Mouse (Mus musculus): ENCODE results near the gene Ccdc43.
"Not testable (repeated sequence)": the region's sequence is repeated elsewhere in the genome, so short reads cannot be mapped to it uniquely, and the experiment has no call there.

Ccdc43 gene

GRCm38 (mm10) chr11:102697338-102698017, at the start of gene Ccdc43:
TSS of gene Ccdc43 (minus strand) at chr11:102697782.
- in situ Hi-C loops (cut with MboI; ENCODE audit: low pct_unique_long_range_greater_than_20kb in 1 of 2, low sequenced_read_pairs in 2 of 2, unreplicated experiment in 1 of 2): no loop called here

- in situ Hi-C loops (cut with MboI; ENCODE audit: low pct_unique_long_range_greater_than_20kb in 1 of 2, low sequenced_read_pairs in 2 of 2, unreplicated experiment in 1 of 2): no loop called here
Observed at GRCm38 (mm10) chr11:102744746-102745145, 47.2 kb upstream of the Ccdc43 start.

- in situ Hi-C loops (cut with MboI; ENCODE audit: low pct_unique_long_range_greater_than_20kb in 1 of 2, low sequenced_read_pairs in 2 of 2, unreplicated experiment in 1 of 2): no loop called here
Observed at GRCm38 (mm10) chr11:102742843-102743242, 45.3 kb upstream of the Ccdc43 start.

GRCm38 (mm10) chr11:102742066-102742465, 44.5 kb upstream of the Ccdc43 start:
- in situ Hi-C loops (cut with MboI; ENCODE audit: low pct_unique_long_range_greater_than_20kb in 1 of 2, low sequenced_read_pairs in 2 of 2, unreplicated experiment in 1 of 2): no loop called here

GRCm38 (mm10) chr11:102741129-102741950, 43.8 kb upstream of the Ccdc43 start:
- in situ Hi-C loops (cut with MboI; ENCODE audit: low pct_unique_long_range_greater_than_20kb in 1 of 2, low sequenced_read_pairs in 2 of 2, unreplicated experiment in 1 of 2): no loop called here

- in situ Hi-C loops (cut with MboI; ENCODE audit: low pct_unique_long_range_greater_than_20kb in 1 of 2, low sequenced_read_pairs in 2 of 2, unreplicated experiment in 1 of 2): no loop called here
Observed at GRCm38 (mm10) chr11:102740634-102741033, 43.1 kb upstream of the Ccdc43 start.

GRCm38 (mm10) chr11:102739278-102739966, 41.8 kb upstream of the Ccdc43 start:
- in situ Hi-C loops (cut with MboI; ENCODE audit: low pct_unique_long_range_greater_than_20kb in 1 of 2, low sequenced_read_pairs in 2 of 2, unreplicated experiment in 1 of 2): no loop called here

- in situ Hi-C loops (cut with MboI; ENCODE audit: low pct_unique_long_range_greater_than_20kb in 1 of 2, low sequenced_read_pairs in 2 of 2, unreplicated experiment in 1 of 2): no loop called here
Observed at GRCm38 (mm10) chr11:102738046-102738445, 40.5 kb upstream of the Ccdc43 start.

GRCm38 (mm10) chr11:102734961-102735360, 37.4 kb upstream of the Ccdc43 start:
- in situ Hi-C loops (cut with MboI; ENCODE audit: low pct_unique_long_range_greater_than_20kb in 1 of 2, low sequenced_read_pairs in 2 of 2, unreplicated experiment in 1 of 2): no loop called here

GRCm38 (mm10) chr11:102733146-102733545, 35.6 kb upstream of the Ccdc43 start:
- in situ Hi-C loops (cut with MboI; ENCODE audit: low pct_unique_long_range_greater_than_20kb in 1 of 2, low sequenced_read_pairs in 2 of 2, unreplicated experiment in 1 of 2): no loop called here

GRCm38 (mm10) chr11:102731366-102731765, 33.8 kb upstream of the Ccdc43 start:
- in situ Hi-C loops (cut with MboI; ENCODE audit: low pct_unique_long_range_greater_than_20kb in 1 of 2, low sequenced_read_pairs in 2 of 2, unreplicated experiment in 1 of 2): no loop called here

- in situ Hi-C loops (cut with MboI; ENCODE audit: low pct_unique_long_range_greater_than_20kb in 1 of 2, low sequenced_read_pairs in 2 of 2, unreplicated experiment in 1 of 2): no loop called here
Observed at GRCm38 (mm10) chr11:102729835-102730234, 32.3 kb upstream of the Ccdc43 start.

GRCm38 (mm10) chr11:102728614-102729013, 31.0 kb upstream of the Ccdc43 start:
- in situ Hi-C loops (cut with MboI; ENCODE audit: low pct_unique_long_range_greater_than_20kb in 1 of 2, low sequenced_read_pairs in 2 of 2, unreplicated experiment in 1 of 2): no loop called here

- in situ Hi-C loops (cut with MboI; ENCODE audit: low pct_unique_long_range_greater_than_20kb in 1 of 2, low sequenced_read_pairs in 2 of 2, unreplicated experiment in 1 of 2): no loop called here
Observed at GRCm38 (mm10) chr11:102725574-102725973, 28.0 kb upstream of the Ccdc43 start.

- in situ Hi-C loops (cut with MboI; ENCODE audit: low pct_unique_long_range_greater_than_20kb in 1 of 2, low sequenced_read_pairs in 2 of 2, unreplicated experiment in 1 of 2): no loop called here
Observed at GRCm38 (mm10) chr11:102716135-102716534, 18.6 kb upstream of the Ccdc43 start.

- in situ Hi-C loops (cut with MboI; ENCODE audit: low pct_unique_long_range_greater_than_20kb in 1 of 2, low sequenced_read_pairs in 2 of 2, unreplicated experiment in 1 of 2): not testable (repeated sequence)
Observed at GRCm38 (mm10) chr11:102714578-102714977, 17.0 kb upstream of the Ccdc43 start.

- in situ Hi-C loops (cut with MboI; ENCODE audit: low pct_unique_long_range_greater_than_20kb in 1 of 2, low sequenced_read_pairs in 2 of 2, unreplicated experiment in 1 of 2): no loop called here
Observed at GRCm38 (mm10) chr11:102712411-102712810, 14.8 kb upstream of the Ccdc43 start.

- in situ Hi-C loops (cut with MboI; ENCODE audit: low pct_unique_long_range_greater_than_20kb in 1 of 2, low sequenced_read_pairs in 2 of 2, unreplicated experiment in 1 of 2): not testable (repeated sequence)
Observed at GRCm38 (mm10) chr11:102702206-102702605, 4.6 kb upstream of the Ccdc43 start.

- in situ Hi-C loops (cut with MboI; ENCODE audit: low pct_unique_long_range_greater_than_20kb in 1 of 2, low sequenced_read_pairs in 2 of 2, unreplicated experiment in 1 of 2): no loop called here
Observed at GRCm38 (mm10) chr11:102698018-102698476, 465 bp upstream of the Ccdc43 start.
